Mouse (Mus musculus) kidney, postnatal 0 days (tissue): ENCODE measurements around the gene Best1. TPM values are rescaled to one million over a fixed set of nuclear protein-coding genes. Genes with fewer than 3 reads are reported as not detected.

Experiments used
- ATAC-seq: fragments of 200-750 bp; cut with Nextera tagmentation; replicated peaks from 2 replicates; pipeline ENCODE4 v1.8.0; 2017; ENCODE audit warnings: low read depth, moderate number of reproducible peaks, moderate TSS enrichment, moderate library complexity; ENCODE audit not compliant: low FRiP score
- DNase-seq: peaks from one replicate; pipeline ENCODE4 v3.0.0-alpha.2; 2016; ENCODE audit warnings: low spot score
- H3K27ac ChIP-seq: fragments of 300-500 bp; sonication (generic); 2 replicates; pipeline ENCODE4 v1.5.1; 2014; ENCODE audit warnings: mild to moderate bottlenecking
- H3K27me3 ChIP-seq: fragments of 300-500 bp; sonication (generic); 2 replicates; pipeline ENCODE4 v1.6.1; 2014; ENCODE audit warnings: low read length, mixed read lengths; ENCODE audit not compliant: insufficient read depth
- H3K36me3 ChIP-seq: fragments of 300-500 bp; sonication (generic); 2 replicates; pipeline ENCODE4 v1.6.1; 2014; ENCODE audit warnings: low read length, mixed read lengths; ENCODE audit not compliant: insufficient read depth
- H3K4me1 ChIP-seq: fragments of 300-500 bp; sonication (generic); replicated peaks from 2 replicates; pipeline ENCODE4 v1.6.1; 2014; ENCODE audit warnings: antibody characterized with exemption, low read length, mixed read lengths; ENCODE audit not compliant: insufficient read depth
- H3K4me2 ChIP-seq: fragments of 300-500 bp; sonication (generic); 2 replicates; pipeline ENCODE4 v1.6.1; 2014; ENCODE audit warnings: mild to moderate bottlenecking, low read length, moderate library complexity, mixed read lengths
- H3K4me3 ChIP-seq: fragments of 300-500 bp; sonication (generic); replicated peaks from 2 replicates; pipeline ENCODE4 v1.5.1; 2014; ENCODE audit warnings: low read depth, low read length
- H3K9ac ChIP-seq: fragments of 300-500 bp; sonication (generic); 2 replicates; pipeline ENCODE4 v1.6.1; 2014; ENCODE audit warnings: low read depth, low read length
- H3K9me3 ChIP-seq: fragments of 300-500 bp; sonication (generic); replicated peaks from 2 replicates; pipeline ENCODE4 v1.6.1; 2016; ENCODE audit warnings: low read length, inconsistent platforms, mixed read lengths
- CTCF ChIP-seq: IDR thresholded peaks from 2 replicates; pipeline ENCODE4 v1.5.1; 2016; ENCODE audit warnings: antibody characterized with exemption, low read depth, mild to moderate bottlenecking, moderate library complexity
- WGBS: fragments of 180-500 bp; shearing (Covaris S2); extraction: QIAGEN DNeasy Blood & Tissue Kit; methylation state at CpG from one replicate; pipeline ENCODE4 v1.1.7; 2014; 5-methylcytosine and 5-hydroxymethylcytosine counted together
- polyA plus RNA-seq: library from polyadenylated mRNA; unstranded; fragments of >200 nt; fragmentation: Nextera tagmentation; extraction: Ambion mirVana; gene quantifications from 2 replicates; pipeline ENCODE4 v1.2.1, GENCODE M21; 2015

The Best1 gene
- polyA plus RNA-seq, 1 experiment from 2014 or later: 3.3 TPM

GRCm38 (mm10) chr19:9998063-9998416 is 3.4 kb downstream of the Best1 start:
- WGBS: 77% methylated on average over 2 of the region's 2 CpGs
- Histone ChIP-seq H3K9me3 (no peaks in the 10 kb centered on the region), H3K27me3 (no peaks in the 10 kb centered on the region)

GRCm38 (mm10) chr19:9997204-9998062 is 4.0 kb downstream of the Best1 start:
- H3K36me3 ChIP-seq: no peaks in the 10 kb centered on the region
- no peaks in the 10 kb centered on the region for H3K27me3 ChIP-seq
- H3K9me3 ChIP-seq: no peaks in the 10 kb centered on the region
- H3K4me2 ChIP-seq: no peak overlapping the region
- DNase-seq: no peak
- H3K27ac ChIP-seq: no peak overlapping the region
- no peak overlapping the region for H3K4me3 ChIP-seq
- no peak for TF ChIP-seq CTCF
- no peak for ATAC-seq
- 68% methylated on average over 12 of the region's 12 CpGs for WGBS
- H3K4me1 ChIP-seq: no peaks in the 10 kb centered on the region
- H3K9ac ChIP-seq: no peak overlapping the region

More at GRCm38 (mm10) chr19:9998063-9998416, 3.4 kb downstream of the Best1 start:
- no peaks in the 10 kb centered on the region for H3K36me3 ChIP-seq
- DNase-seq (no peak), ATAC-seq (no peak)
- TF ChIP-seq CTCF: no peak
- H3K4me2 ChIP-seq: no peak overlapping the region
- H3K9ac ChIP-seq: no peak overlapping the region
- H3K4me1 ChIP-seq: no peaks in the 10 kb centered on the region
- H3K27ac ChIP-seq: no peak overlapping the region
- H3K4me3 ChIP-seq: no peak overlapping the region

- peak; percentile 94 for DNase-seq
- no peaks in the 10 kb centered on the region for H3K36me3 ChIP-seq
- 5% methylated on average over 17 of the region's 17 CpGs for WGBS
- ATAC-seq: peak; percentile 90
- no peaks in the 10 kb centered on the region for H3K4me1 ChIP-seq
- peak overlapping the region; percentile 46 for H3K4me2 ChIP-seq
- 0 out of 2 replicates have a peak overlapping the region, but pooled peaks have one; percentile 0 for H3K9ac ChIP-seq
- H3K27me3 ChIP-seq: no peaks in the 10 kb centered on the region
- TF ChIP-seq CTCF: peak; percentile 93
- H3K27ac ChIP-seq: no peak overlapping the region
- peak overlapping the region; percentile 24; the same call in 1 of the 2 replicates for H3K4me3 ChIP-seq
- no peaks in the 10 kb centered on the region for H3K9me3 ChIP-seq
Observed at GRCm38 (mm10) chr19:9993036-9993656, 8.3 kb downstream of the Best1 start.

- no peaks in the 10 kb centered on the region for H3K27me3 ChIP-seq
- no peaks in the 10 kb centered on the region for H3K4me1 ChIP-seq
- peak overlapping the region; percentile 46 for H3K4me2 ChIP-seq
- 45% methylated on average over 26 of the region's 26 CpGs for WGBS
- peak overlapping the region; percentile 24; the same call in 1 of the 2 replicates for H3K4me3 ChIP-seq
- no peaks in the 10 kb centered on the region for H3K9me3 ChIP-seq
- DNase-seq (no peak), ATAC-seq (peak; percentile 35)
- no peak for TF ChIP-seq CTCF
- no peak overlapping the region for H3K27ac ChIP-seq
- H3K36me3 ChIP-seq: no peaks in the 10 kb centered on the region
- 0 out of 2 replicates have a peak overlapping the region, but pooled peaks have one; percentile 0 for H3K9ac ChIP-seq
Observed at GRCm38 (mm10) chr19:9992011-9992958, 9.1 kb downstream of the Best1 start.

GRCm38 (mm10) chr19:9991304-9991703 is 10.1 kb downstream of the Best1 start:
- ATAC-seq (peak; percentile 23; the same call in 1 of the 2 replicates), DNase-seq (peak; percentile 85)
- H3K4me1 ChIP-seq: no peaks in the 10 kb centered on the region
- no peaks in the 10 kb centered on the region for H3K27me3 ChIP-seq
- no peak overlapping the region for H3K9ac ChIP-seq
- no peak overlapping the region for H3K4me3 ChIP-seq
- peak; percentile 87 for TF ChIP-seq CTCF
- H3K9me3 ChIP-seq: no peaks in the 10 kb centered on the region
- 24% methylated on average over 5 of the region's 5 CpGs for WGBS
- no peaks in the 10 kb centered on the region for H3K36me3 ChIP-seq
- H3K27ac ChIP-seq: no peak overlapping the region
- H3K4me2 ChIP-seq: no peak overlapping the region

- Histone ChIP-seq H3K4me1 (no peaks in the 10 kb centered on the region), H3K4me3 (no peak overlapping the region), H3K4me2 (no peak overlapping the region), H3K9ac (no peak overlapping the region), H3K27me3 (no peaks in the 10 kb centered on the region), H3K27ac (no peak overlapping the region), H3K9me3 (no peaks in the 10 kb centered on the region), H3K36me3 (peaks cover 5% of the 10 kb centered on the region)
- DNase-seq: no peak
- no peak for ATAC-seq
- TF ChIP-seq CTCF: no peak
Observed at GRCm38 (mm10) chr19:9989884-9990256, 11.6 kb downstream of the Best1 start.
